Mouse (Mus musculus) kidney, postnatal 0 days (tissue): ENCODE results near the gene Wnt3. TPM values are rescaled to one million over a fixed set of nuclear protein-coding genes. Genes with fewer than 3 reads are reported as not detected.
A peak's percentile ranks its signal among the peaks of the same experiment; 100 is the strongest.

Experiments used
- ATAC-seq: fragments of 200-750 bp; cut with Nextera tagmentation; replicated peaks from 2 replicates; pipeline ENCODE4 v1.8.0; 2017; ENCODE audit warnings: low read depth, moderate number of reproducible peaks, moderate TSS enrichment, moderate library complexity; ENCODE audit not compliant: low FRiP score
- DNase-seq: peaks from one replicate; pipeline ENCODE4 v3.0.0-alpha.2; 2016; ENCODE audit warnings: low spot score
- H3K27ac ChIP-seq: fragments of 300-500 bp; sonication (generic); 2 replicates; pipeline ENCODE4 v1.5.1; 2014; ENCODE audit warnings: mild to moderate bottlenecking
- H3K27me3 ChIP-seq: fragments of 300-500 bp; sonication (generic); 2 replicates; pipeline ENCODE4 v1.6.1; 2014; ENCODE audit warnings: low read length, mixed read lengths; ENCODE audit not compliant: insufficient read depth
- H3K36me3 ChIP-seq: fragments of 300-500 bp; sonication (generic); 2 replicates; pipeline ENCODE4 v1.6.1; 2014; ENCODE audit warnings: low read length, mixed read lengths; ENCODE audit not compliant: insufficient read depth
- H3K4me1 ChIP-seq: fragments of 300-500 bp; sonication (generic); replicated peaks from 2 replicates; pipeline ENCODE4 v1.6.1; 2014; ENCODE audit warnings: antibody characterized with exemption, low read length, mixed read lengths; ENCODE audit not compliant: insufficient read depth
- H3K4me2 ChIP-seq: fragments of 300-500 bp; sonication (generic); 2 replicates; pipeline ENCODE4 v1.6.1; 2014; ENCODE audit warnings: mild to moderate bottlenecking, low read length, moderate library complexity, mixed read lengths
- H3K4me3 ChIP-seq: fragments of 300-500 bp; sonication (generic); replicated peaks from 2 replicates; pipeline ENCODE4 v1.5.1; 2014; ENCODE audit warnings: low read depth, low read length
- H3K9ac ChIP-seq: fragments of 300-500 bp; sonication (generic); 2 replicates; pipeline ENCODE4 v1.6.1; 2014; ENCODE audit warnings: low read depth, low read length
- H3K9me3 ChIP-seq: fragments of 300-500 bp; sonication (generic); replicated peaks from 2 replicates; pipeline ENCODE4 v1.6.1; 2016; ENCODE audit warnings: low read length, inconsistent platforms, mixed read lengths
- CTCF ChIP-seq: IDR thresholded peaks from 2 replicates; pipeline ENCODE4 v1.5.1; 2016; ENCODE audit warnings: antibody characterized with exemption, low read depth, mild to moderate bottlenecking, moderate library complexity
- WGBS: fragments of 180-500 bp; shearing (Covaris S2); extraction: QIAGEN DNeasy Blood & Tissue Kit; methylation state at CpG from one replicate; pipeline ENCODE4 v1.1.7; 2014; 5-methylcytosine and 5-hydroxymethylcytosine counted together
- polyA plus RNA-seq: library from polyadenylated mRNA; unstranded; fragments of >200 nt; fragmentation: Nextera tagmentation; extraction: Ambion mirVana; gene quantifications from 2 replicates; pipeline ENCODE4 v1.2.1, GENCODE M21; 2015

Gene Wnt3
- polyA plus RNA-seq, 1 experiment from 2014 or later = 0.05 TPM

- Histone ChIP-seq H3K27me3 (no peaks in the 10 kb centered on the region), H3K9me3 (no peaks in the 10 kb centered on the region), H3K36me3 (no peaks in the 10 kb centered on the region), H3K4me2 (no peak overlapping the region), H3K4me3 (no peak overlapping the region), H3K9ac (no peak overlapping the region), H3K27ac (no peak overlapping the region), H3K4me1 (0 out of 2 replicates have a peak, but pooled peaks cover 3% of the 10 kb centered on the region)
- 87% methylated on average over 2 of the region's 2 CpGs for WGBS
- no peak for DNase-seq
- ATAC-seq = no peak
- TF ChIP-seq CTCF = no peak
Observed at GRCm38 (mm10) chr11:103733961-103734360, 40.0 kb upstream of the Wnt3 start.

- Histone ChIP-seq H3K4me1 (0 out of 2 replicates have a peak, but pooled peaks cover 3% of the 10 kb centered on the region), H3K9me3 (no peaks in the 10 kb centered on the region), H3K4me2 (no peak overlapping the region), H3K27me3 (no peaks in the 10 kb centered on the region), H3K4me3 (no peak overlapping the region), H3K9ac (no peak overlapping the region), H3K27ac (peak overlapping the region; percentile 55), H3K36me3 (no peaks in the 10 kb centered on the region)
- TF ChIP-seq CTCF = no peak
- WGBS = 53% methylated on average over 5 of the region's 5 CpGs
- no peak for DNase-seq
- ATAC-seq = no peak
Observed at GRCm38 (mm10) chr11:103734411-103735045, 39.4 kb upstream of the Wnt3 start.

GRCm38 (mm10) chr11:103735046-103735781, 38.7 kb upstream of the Wnt3 start:
- no peak overlapping the region for H3K4me3 ChIP-seq
- H3K9ac ChIP-seq = no peak overlapping the region
- no peaks in the 10 kb centered on the region for H3K27me3 ChIP-seq
- H3K36me3 ChIP-seq = no peaks in the 10 kb centered on the region
- H3K9me3 ChIP-seq = no peaks in the 10 kb centered on the region
- 0 out of 2 replicates have a peak, but pooled peaks cover 3% of the 10 kb centered on the region for H3K4me1 ChIP-seq
- H3K27ac ChIP-seq = peak overlapping the region; percentile 55
- peak; percentile 85 for ATAC-seq
- no peak for TF ChIP-seq CTCF
- WGBS = 50% methylated on average over 19 of the region's 19 CpGs
- 0 out of 2 replicates have a peak overlapping the region, but pooled peaks have one; percentile 15 for H3K4me2 ChIP-seq
- DNase-seq = peak; percentile 64

GRCm38 (mm10) chr11:103749306-103750089, 24.5 kb upstream of the Wnt3 start, which contains the start of gene Wnt9b:
TSS of gene Wnt9b (minus strand) at chr11:103749821.
- H3K9me3 ChIP-seq = no peaks in the 10 kb centered on the region
- H3K27ac ChIP-seq = no peak within 1 kb of the TSS
- H3K9ac ChIP-seq = 0 out of 2 replicates have a peak within 1 kb of the TSS, but pooled peaks have one; percentile 42
- under 1% methylated on average over 65 of the region's 68 CpGs for WGBS
- peaks cover 10% of the 10 kb centered on the region for H3K4me1 ChIP-seq
- peak within 1 kb of the TSS; percentile 47 for H3K4me3 ChIP-seq
- ATAC-seq = peak; percentile 82
- peaks cover 51% of the 10 kb centered on the region for H3K27me3 ChIP-seq
- TF ChIP-seq CTCF = no peak
- H3K36me3 ChIP-seq = no peaks in the 10 kb centered on the region
- H3K4me2 ChIP-seq = peak within 1 kb of the TSS; percentile 65
- peak; percentile 39 for DNase-seq

GRCm38 (mm10) chr11:103750612-103751011, 23.3 kb upstream of the Wnt3 start:
- H3K36me3 ChIP-seq = no peaks in the 10 kb centered on the region
- H3K4me2 ChIP-seq = peak overlapping the region; percentile 65; the same call in 1 of the 2 replicates
- no peak overlapping the region for H3K9ac ChIP-seq
- H3K4me1 ChIP-seq = peaks cover 10% of the 10 kb centered on the region
- 30% methylated on average over 3 of the region's 3 CpGs for WGBS
- ATAC-seq (no peak), DNase-seq (peak; percentile 61)
- no peak for TF ChIP-seq CTCF
- no peak overlapping the region for H3K27ac ChIP-seq
- H3K4me3 ChIP-seq = no peak overlapping the region
- peaks cover 51% of the 10 kb centered on the region for H3K27me3 ChIP-seq
- no peaks in the 10 kb centered on the region for H3K9me3 ChIP-seq

- Histone ChIP-seq H3K9me3 (no peaks in the 10 kb centered on the region), H3K4me1 (no peaks in the 10 kb centered on the region), H3K4me3 (no peak overlapping the region), H3K4me2 (no peak overlapping the region), H3K36me3 (no peaks in the 10 kb centered on the region), H3K27ac (no peak overlapping the region), H3K27me3 (0 out of 2 replicates have a peak, but pooled peaks cover 1% of the 10 kb centered on the region), H3K9ac (no peak overlapping the region)
- WGBS = 56% methylated on average over 11 of the region's 11 CpGs
- peak; percentile 50; the same call in 1 of the 2 replicates for TF ChIP-seq CTCF
- ATAC-seq (no peak), DNase-seq (no peak)
Observed at GRCm38 (mm10) chr11:103758054-103758453, 15.9 kb upstream of the Wnt3 start.
